Mouse (Mus musculus) CH12.LX (cell line): ENCODE data around the gene Glrb.

ENCODE experiments used
- CTCF ChIP-seq, 2 experiments: IDR thresholded peaks in 1 of 2; conservative IDR thresholded peaks in 1 of 2; 2 replicates each; pipeline ENCODE4 v1.5.1; 2011 to 2012; ENCODE audit warnings: low read depth in 2 of 2, low read length in 2 of 2, improper control_type of control experiment in 1 of 2, inconsistent platforms in 1 of 2, mild to moderate bottlenecking in 1 of 2, moderate library complexity in 1 of 2
- USF1 ChIP-seq: IDR thresholded peaks from 2 replicates; pipeline ENCODE4 v1.6.1; 2014; ENCODE audit warnings: low read depth, mild to moderate bottlenecking, inconsistent platforms, low read length, improper control_type of control experiment

DNA sequence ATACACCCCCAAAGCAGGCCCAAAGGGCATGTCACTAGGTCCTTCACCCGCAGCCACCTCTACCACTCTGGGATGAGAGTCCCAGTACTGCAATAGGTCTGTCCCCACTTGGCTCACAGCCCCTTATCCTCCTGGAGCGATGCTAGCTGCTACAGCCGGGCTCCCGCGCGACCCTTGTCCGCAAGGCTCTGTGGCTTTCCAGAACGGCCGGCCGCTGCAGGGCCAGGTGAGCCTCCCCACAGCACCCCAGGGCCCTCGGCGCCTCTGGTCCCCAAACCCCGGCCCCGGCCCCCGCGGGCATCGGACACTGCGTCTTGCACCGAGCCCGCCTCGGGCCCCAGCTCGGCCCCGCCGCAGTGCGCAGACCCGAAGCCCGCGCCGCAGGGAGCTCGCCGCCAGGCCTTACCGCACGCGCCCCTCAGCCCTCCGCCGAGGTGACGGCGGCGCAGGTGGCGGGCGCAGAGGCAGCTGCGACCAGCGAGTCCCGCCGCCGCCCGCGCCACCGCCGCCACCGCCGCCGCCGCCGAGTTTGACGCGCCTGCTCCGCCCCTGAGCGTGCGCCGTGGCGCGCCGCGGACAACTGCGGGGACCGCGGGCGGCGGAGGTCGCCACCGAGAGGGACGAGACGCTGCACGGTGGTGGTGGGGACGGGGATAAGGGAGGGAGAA lies at the start of gene Glrb:
- no peak for TF ChIP-seq USF1
- TF ChIP-seq CTCF (conservative IDR thresholded peaks at IDR 0.05 in 1 of 2, IDR thresholded peaks at IDR 0.05 in 1 of 2; ENCODE audit: low read depth in 2 of 2, low read length in 2 of 2) = no peak
